Mouse (Mus musculus): ENCODE results near the gene Dedd.

- no peak for TF ChIP-seq ZNF384 (IDR thresholded peaks at IDR 0.05; ENCODE audit: low read depth, low read length)
- TF ChIP-seq CHD2 (IDR thresholded peaks at IDR 0.05; ENCODE audit: low read depth, low read length): no peak
- TF ChIP-seq MAFK (IDR thresholded peaks at IDR 0.05; ENCODE audit: insufficient read depth, low read depth, low read length): no peak
Measured at GRCm38 (mm10) chr1:171330216-171330560, 1.2 kb downstream of the Dedd start.
